Mouse (Mus musculus) olfactory bulb, adult 2 months (tissue): ENCODE measurements at regions not wholly inside any gene's neighbourhood (a gene's known extent, or its start where the extent isn't known, plus 50 kb on each side); places are given as distances from the start of the nearest gene placed in this dataset.

Experiments used
- CTCF ChIP-seq: fragments of 200-500 bp; IDR thresholded peaks from 2 replicates; pipeline ENCODE4 v1.5.1; 2012; ENCODE audit warnings: low read depth, mild to moderate bottlenecking, low read length, moderate library complexity; ENCODE audit not compliant: insufficient read depth
- POLR2A ChIP-seq: fragments of 200-500 bp; IDR thresholded peaks from 2 replicates; pipeline ENCODE4 v1.6.1; 2012; ENCODE audit warnings: mild to moderate bottlenecking, low read depth, low read length, moderate library complexity; ENCODE audit not compliant: insufficient read depth

- TF ChIP-seq CTCF (no peak), POLR2A (no peak)
These were observed 299.3 kb downstream of the 1190002N15Rik start for GRCm38 (mm10) chr9:94238565-94238964.
